Mouse (Mus musculus) thymus, postnatal 25 days (tissue): ENCODE measurements around the gene Zp1.

Experiments
- DNase-seq: peaks from one replicate; pipeline ENCODE4 v3.0.0; 2022

The Zp1 gene

DNA sequence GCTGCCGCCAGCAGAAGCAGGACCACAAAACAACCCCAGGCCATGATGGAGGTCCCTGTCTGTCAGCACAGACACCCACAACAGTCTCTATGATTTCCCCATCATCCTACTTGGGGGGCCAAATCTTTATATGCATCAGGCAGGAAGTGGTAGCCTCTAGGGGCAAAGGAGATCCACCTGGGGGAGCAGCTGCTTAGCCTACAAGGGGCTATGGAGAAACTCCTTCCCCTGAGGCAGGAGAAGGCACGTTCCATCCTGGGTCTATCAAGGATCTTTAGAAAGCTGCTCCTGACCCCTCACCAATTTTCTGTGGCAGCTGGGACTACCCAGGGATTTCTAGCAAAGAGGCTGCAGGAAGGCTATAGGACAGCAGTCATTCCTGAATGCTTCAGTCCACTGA is at the start of gene Zp1:
Gene Zp1, minus strand, starts transcription at position 101 of the 400 bp plus-strand sequence.
- no peak for DNase-seq

- DNase-seq = no peak
Measured at GRCm38 (mm10) chr19:10968578-10968977, 48.1 kb upstream of the Zp1 start.

DNA sequence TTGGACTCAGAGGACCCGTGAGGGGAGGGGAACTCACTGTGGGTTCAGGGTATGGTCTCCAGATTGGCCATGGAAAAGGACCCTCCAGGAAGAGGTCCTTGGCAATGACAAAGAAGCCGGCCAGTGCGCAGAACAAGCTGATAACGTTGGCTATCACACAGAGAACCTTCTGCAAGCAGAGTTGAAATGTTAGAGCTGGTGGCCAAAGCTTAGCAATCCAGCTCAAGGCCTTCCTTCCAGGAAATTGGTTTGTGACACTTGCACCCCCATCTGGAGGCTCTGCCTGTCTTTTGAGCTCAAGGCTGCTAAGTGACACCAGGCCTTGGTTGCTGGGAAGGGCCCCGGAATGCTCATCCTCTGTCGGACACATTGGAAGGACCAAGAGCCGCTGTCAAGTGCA is 45.3 kb upstream of the Zp1 start:
- no peak for DNase-seq

DNA sequence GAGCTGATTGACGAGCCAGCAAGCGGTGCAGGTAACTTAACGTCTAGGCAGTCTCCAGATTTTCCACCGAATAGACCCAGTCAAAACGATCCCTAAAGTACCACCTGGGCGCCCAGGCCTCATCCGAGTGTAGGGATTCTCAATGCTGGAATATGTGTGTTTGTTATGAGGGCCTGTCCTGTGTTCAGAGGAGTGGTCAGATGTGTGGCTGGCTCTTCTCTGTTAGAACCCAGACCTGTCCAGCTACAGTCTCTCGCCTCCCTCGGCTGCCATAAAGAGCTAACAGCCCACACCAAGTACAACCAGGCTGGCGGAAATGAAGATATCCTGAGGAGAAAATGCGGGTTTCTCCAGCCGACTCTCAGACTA is 39.5 kb upstream of the Zp1 start:
- no peak for DNase-seq

DNA sequence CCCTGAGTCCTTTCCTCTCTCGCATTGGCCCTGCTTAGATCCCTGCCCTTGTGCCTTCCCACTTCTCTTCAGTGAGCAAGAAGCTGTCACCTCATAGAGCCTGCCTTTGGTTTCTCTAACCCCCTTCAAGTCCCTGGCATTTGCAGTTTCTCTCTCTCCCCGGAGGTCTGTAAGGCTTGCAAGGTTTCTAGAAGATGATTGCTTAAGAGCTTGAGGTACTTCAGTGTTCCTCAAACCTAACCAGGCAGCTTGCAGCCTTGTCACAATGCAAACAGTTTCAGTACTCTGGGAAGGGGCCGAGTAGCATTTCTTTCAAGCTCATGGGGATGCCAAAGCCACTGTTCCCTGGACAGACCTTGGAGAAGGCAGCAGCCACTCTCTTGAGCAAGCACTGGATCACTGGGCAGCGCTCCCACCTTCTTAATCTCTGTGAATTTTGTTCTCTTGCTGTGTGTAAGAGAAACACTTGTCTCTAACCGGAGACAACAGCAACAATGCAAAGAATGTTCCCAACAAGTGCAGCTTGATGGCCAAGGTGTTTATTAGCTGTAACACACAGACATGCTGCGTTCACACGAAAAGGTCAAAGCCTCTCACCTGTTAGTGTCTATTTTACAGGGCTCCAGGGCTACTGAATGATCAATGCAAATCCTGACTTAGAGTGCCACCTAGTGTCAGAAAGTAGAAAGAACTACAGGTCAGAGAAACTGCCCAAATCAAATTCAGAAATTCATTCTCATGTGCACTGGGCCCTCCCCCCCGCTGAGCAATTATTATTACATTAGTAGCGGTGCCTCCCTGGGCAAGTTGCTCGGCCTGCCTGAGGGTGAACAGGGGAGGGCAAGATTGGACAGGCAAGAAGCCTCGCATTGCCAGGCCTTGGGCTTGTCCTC is 38.9 kb upstream of the Zp1 start:
- DNase-seq = peak; percentile 34

DNA sequence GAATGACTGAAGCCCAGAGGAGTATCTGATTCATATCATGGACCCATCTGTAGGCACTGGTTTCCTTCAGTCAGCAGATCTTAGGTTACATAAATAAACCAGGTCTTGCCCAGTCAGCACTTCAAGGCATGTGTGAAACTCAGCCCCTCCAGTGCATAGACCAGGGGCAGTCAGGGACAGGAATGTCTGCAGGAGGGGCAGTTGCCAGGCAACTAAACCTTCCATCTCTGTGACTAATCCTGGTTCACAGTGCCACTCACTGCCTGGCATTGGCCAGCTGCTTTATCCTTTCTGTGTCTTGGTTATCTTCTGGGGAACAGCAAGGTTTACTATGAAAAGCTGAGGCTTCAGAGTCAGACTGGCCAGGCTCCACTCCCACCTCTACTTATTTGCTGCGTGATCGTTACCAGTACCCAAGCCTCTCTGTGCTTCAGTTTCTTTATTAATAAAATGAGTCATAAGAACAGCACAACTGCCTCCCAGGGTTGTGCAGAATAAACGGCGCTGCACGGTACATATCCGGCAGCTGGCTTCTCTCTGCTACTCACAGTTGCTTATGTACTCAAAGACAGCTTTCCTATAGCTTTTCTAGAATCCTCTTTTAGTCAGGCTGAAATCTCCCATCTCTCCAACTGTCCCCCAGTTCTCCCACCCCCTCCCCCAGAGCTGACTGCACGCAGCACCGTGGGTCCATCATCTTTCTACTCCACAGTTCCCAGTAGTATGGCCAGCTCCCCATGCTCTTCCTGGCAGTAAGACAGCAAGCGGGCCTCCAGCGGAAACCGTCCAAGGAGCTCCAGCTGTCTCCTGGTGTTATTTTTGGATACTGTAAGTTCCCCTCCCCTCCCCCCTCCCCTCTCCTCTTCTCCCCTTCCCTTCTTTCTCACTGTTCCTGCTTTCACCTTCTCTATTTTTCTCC is 31.8 kb upstream of the Zp1 start:
- DNase-seq = no peak

GRCm38 (mm10) chr19:10949558-10949957 is 29.1 kb upstream of the Zp1 start:
- DNase-seq = no peak

DNA sequence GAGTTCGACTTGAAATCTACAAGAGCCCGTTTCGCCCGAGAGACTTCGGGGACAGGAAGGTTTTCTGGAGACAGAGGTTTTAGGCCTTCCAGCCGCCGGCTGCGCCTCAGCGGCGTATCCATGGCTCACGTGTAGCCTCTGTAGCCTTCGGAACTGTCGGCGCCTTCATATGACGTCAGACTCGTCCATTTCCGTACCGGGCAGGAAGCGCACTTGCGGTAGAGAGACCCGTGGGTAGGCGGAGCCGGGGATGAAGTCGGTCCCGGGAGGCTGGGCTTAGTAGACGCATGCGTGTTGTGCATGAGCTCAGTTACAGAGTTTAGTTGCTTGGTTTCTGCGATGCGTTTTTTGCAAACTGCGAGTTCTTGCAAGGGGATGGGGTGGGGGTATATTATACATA is 28.7 kb upstream of the Zp1 start, which contains the start of gene Ccdc86:
Gene Ccdc86, minus strand, starts transcription at position 155 of the 400 bp plus-strand sequence.
- DNase-seq = peak; percentile 94

GRCm38 (mm10) chr19:10948416-10948815 is 28.0 kb upstream of the Zp1 start:
- DNase-seq = peak; percentile 12

DNA sequence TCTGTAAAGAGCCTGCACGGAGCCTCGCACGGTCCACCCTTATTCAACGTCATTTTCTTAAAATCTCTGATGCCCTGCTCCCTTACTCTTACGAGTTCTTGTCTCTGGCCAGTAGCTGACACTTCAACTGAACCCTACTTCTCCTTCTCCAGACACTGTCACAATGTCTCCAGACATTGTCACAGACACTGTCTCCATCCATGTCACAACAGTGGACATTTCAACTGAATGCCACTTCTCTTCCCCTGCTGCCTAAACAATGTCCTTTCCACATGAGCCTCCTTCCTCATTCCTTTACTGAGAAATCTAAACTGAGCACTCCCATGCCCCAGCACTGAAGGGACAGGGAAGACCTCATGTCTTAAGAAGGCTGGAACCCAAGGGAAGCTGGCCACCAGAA is 26.8 kb upstream of the Zp1 start:
- DNase-seq = no peak

DNA sequence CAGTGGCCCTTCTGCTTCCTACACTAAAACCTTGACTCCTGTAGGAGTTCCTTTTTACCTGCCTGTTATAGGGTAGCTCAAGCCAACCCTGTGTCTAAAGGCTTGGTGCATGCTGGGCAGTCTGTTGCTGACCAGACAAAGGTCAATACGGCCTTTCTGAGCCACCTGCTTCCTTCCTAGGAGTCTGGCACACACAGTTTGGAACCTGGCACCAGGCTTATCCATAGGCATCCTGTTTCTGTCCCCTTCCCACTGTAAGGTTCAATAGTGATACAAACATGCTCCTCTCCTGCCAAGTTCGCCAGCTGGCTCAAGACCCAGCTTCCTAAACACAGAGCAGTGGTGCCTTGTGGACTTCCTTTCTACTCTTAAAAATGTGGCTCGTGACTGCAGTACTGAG is 26.1 kb upstream of the Zp1 start:
- DNase-seq = no peak

GRCm38 (mm10) chr19:10943955-10944354 is 23.5 kb upstream of the Zp1 start:
- no peak for DNase-seq

DNA sequence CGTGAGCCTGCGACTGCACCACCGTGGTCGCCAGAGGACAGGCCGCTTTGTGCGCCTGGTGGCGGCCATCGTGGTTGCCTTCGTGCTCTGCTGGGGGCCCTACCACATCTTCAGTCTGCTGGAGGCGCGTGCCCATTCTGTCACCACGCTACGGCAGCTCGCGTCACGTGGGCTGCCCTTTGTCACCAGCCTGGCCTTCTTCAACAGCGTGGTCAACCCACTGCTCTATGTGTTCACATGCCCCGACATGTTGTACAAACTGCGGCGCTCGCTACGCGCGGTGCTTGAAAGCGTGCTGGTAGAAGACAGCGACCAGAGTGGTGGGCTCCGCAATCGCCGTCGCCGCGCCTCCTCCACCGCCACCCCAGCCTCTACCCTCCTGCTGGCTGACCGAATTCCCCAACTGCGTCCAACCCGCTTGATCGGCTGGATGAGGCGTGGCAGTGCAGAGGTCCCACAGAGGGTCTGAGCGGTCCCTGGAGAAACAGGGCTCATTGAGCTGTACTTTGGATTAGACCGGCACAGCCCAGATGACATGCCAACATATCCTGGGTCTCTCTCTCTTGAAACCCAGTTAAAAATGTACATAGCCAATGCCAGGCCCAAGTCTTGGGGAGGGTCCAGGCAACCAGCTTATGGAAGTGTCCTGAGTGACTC is 20.5 kb upstream of the Zp1 start:
- no peak for DNase-seq

DNA sequence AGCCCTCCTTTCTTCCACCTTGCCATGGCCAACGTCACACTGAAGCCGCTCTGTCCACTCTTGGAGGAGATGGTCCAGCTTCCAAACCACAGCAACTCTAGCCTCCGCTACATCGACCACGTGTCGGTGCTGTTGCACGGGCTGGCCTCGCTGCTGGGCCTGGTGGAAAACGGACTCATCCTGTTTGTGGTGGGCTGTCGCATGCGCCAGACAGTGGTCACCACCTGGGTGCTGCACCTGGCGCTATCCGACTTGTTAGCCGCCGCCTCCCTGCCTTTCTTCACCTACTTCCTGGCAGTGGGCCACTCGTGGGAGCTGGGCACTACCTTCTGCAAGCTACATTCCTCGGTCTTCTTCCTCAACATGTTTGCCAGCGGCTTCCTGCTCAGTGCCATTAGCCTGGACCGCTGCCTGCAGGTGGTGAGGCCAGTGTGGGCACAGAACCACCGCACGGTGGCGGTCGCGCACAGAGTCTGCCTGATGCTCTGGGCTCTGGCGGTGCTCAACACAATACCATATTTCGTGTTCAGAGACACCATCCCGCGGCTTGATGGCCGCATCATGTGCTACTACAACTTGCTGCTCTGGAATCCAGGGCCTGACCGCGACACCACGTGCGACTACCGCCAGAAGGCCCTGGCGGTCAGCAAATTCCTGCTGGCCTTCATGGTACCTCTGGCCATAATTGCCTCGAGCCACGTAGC is 19.8 kb upstream of the Zp1 start:
- peak; percentile 58 for DNase-seq

GRCm38 (mm10) chr19:10938771-10939170 is 18.3 kb upstream of the Zp1 start:
- no peak for DNase-seq

DNA sequence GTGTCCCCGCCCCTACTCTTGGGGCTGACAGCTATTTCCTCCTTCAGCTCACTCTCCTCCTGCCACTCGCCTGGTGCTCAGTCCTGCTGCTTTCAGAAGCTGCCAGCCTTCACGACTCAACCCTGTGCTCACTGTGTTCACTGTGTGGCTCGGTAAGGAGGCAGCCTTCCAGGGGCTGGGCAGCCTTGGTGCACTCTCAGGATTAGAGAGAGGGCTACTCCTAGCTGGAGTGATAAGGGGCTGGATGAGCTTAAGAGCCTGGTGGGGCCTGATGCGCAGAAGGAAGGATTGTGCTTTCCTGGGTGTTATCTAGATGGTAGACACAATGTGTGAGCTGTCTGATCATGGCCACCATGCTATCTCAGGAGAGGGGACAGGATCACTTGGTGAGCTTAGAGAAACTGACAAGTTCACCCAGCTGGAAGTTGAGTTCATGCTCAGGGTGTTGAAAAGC is 16.7 kb upstream of the Zp1 start, which contains the start of gene Ptgdr2:
Gene Ptgdr2, plus strand, starts transcription at position 51 of the 454 bp plus-strand sequence.
- no peak for DNase-seq

- DNase-seq = no peak
Measured at GRCm38 (mm10) chr19:10936077-10936476, 15.6 kb upstream of the Zp1 start.

DNA sequence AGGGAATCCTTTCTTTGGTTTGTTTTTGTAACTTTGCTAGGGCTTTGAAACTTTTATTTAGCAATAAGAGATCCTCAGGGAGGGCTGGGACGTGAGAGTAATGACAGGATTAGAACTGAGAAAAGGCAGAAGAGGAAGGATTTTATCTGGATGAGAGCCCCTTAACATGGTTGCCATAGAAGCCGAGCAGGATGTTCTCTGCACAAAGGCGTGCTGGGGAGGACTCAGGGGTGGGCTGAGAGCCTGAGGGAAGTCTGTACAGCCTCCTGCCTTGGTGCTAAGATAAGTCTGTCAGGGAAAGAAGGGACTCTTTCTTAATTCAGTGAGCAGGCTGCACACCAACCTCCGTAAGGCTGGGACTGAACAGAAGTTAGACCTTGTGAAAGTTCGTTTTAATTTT is 14.6 kb upstream of the Zp1 start:
- no peak for DNase-seq

- DNase-seq = no peak
Measured at GRCm38 (mm10) chr19:10930641-10931040, 10.2 kb upstream of the Zp1 start.

GRCm38 (mm10) chr19:10926666-10927065 is 6.2 kb upstream of the Zp1 start:
- DNase-seq = no peak

- DNase-seq = no peak
Measured at GRCm38 (mm10) chr19:10926123-10926621, 5.7 kb upstream of the Zp1 start.

GRCm38 (mm10) chr19:10924220-10924619 is 3.8 kb upstream of the Zp1 start:
- no peak for DNase-seq
